Mouse (Mus musculus) embryonic facial prominence, embryonic 12.5 days (tissue): ENCODE results near the gene Gtf2h4. TPM values are rescaled to one million over a fixed set of nuclear protein-coding genes. Genes with fewer than 3 reads are reported as not detected.

Experiments used
- ATAC-seq: fragments of 200-750 bp; cut with Nextera tagmentation; 2 replicates; pipeline ENCODE4 v1.8.0; 2017; ENCODE audit not compliant: insufficient number of reproducible peaks, insufficient read depth, low FRiP score, low TSS enrichment
- H3K27ac ChIP-seq: fragments of 300-500 bp; sonication (generic); 2 replicates; pipeline ENCODE4 v1.5.1; 2016; ENCODE audit warnings: mild to moderate bottlenecking
- H3K27me3 ChIP-seq: fragments of 300-500 bp; sonication (generic); 2 replicates; pipeline ENCODE4 v1.6.1; 2016; ENCODE audit warnings: mild to moderate bottlenecking, moderate library complexity
- H3K36me3 ChIP-seq: fragments of 300-500 bp; sonication (generic); 2 replicates; pipeline ENCODE4 v1.6.1; 2016; ENCODE audit warnings: mild to moderate bottlenecking
- H3K4me1 ChIP-seq: fragments of 300-500 bp; sonication (generic); 2 replicates; pipeline ENCODE4 v1.6.1; 2016
- H3K4me2 ChIP-seq: fragments of 300-500 bp; sonication (generic); replicated peaks from 2 replicates; pipeline ENCODE4 v1.6.1; 2016; ENCODE audit warnings: mild to moderate bottlenecking, moderate library complexity
- H3K4me3 ChIP-seq: fragments of 300-500 bp; sonication (generic); 2 replicates; pipeline ENCODE4 v1.5.1; 2016; ENCODE audit warnings: mild to moderate bottlenecking
- H3K9ac ChIP-seq: fragments of 300-500 bp; sonication (generic); 2 replicates; pipeline ENCODE4 v1.6.1; 2016; ENCODE audit warnings: mild to moderate bottlenecking, moderate library complexity
- H3K9me3 ChIP-seq: fragments of 300-500 bp; sonication (generic); 2 replicates; pipeline ENCODE4 v1.6.1; 2016; ENCODE audit warnings: mild to moderate bottlenecking, moderate library complexity
- whole genome bisulfite sequencing: fragments of 180-500 bp; shearing (Covaris S2); methylation state at CpG from one replicate; pipeline ENCODE4 v1.1.7; 2016; 5-methylcytosine and 5-hydroxymethylcytosine counted together
- polyA plus RNA-seq: library from polyadenylated mRNA; unstranded; fragments of >200 nt; fragmentation: Nextera tagmentation; extraction: Ambion mirVana; gene quantifications from 2 replicates; pipeline ENCODE4 v1.2.1, GENCODE M21; 2016

The Gtf2h4 gene
- polyA plus RNA-seq = 48.6 and 51.5 TPM in 2 replicates

DNA sequence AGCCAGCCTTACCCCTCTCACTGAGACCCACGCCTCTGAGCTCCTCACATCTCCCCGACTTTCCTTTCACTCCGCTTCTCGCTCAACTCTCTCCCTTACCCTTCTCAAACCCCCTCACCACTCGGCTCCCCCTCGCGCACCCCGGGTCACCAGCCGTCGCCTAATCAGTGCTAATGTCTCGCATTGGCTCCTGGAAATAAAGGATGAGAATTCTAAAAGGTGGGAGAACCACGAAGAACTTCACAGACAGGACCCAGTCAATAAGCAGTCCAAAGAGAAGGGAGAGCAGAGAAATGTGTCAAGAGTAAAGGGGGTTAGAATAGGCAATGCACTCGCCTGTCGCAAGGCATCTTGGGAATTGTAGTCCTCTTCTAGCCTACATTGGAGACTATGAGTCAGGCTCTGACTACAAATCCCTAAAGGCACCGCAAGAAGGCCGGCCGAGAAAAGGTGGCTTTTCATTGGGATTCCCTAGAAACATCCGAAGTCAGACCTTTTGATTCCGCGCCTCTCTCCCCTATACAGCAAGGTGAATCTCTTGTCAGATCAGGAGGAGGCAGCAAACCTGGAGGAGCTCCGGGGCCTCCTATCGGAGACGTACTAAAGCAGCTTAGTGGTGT lies at the start of gene Gtf2h4:
Gene Gtf2h4, minus strand, starts transcription at position 324 of the 620 bp plus-strand sequence.
- peak within 1 kb of the TSS; percentile 83 for H3K4me3 ChIP-seq
- H3K27ac ChIP-seq = no peak within 1 kb of the TSS
- no peaks in the 10 kb centered on the region for H3K27me3 ChIP-seq
- peak within 1 kb of the TSS; percentile 71 for H3K4me2 ChIP-seq
- H3K9me3 ChIP-seq = no peaks in the 10 kb centered on the region
- 2% methylated on average over 23 of the region's 23 CpGs for WGBS
- H3K36me3 ChIP-seq = peaks cover 19% of the 10 kb centered on the region
- H3K4me1 ChIP-seq = peaks cover 6% of the 10 kb centered on the region; the same call in 1 of the 2 replicates
- ATAC-seq = peak; percentile 91
- peak within 1 kb of the TSS; percentile 81 for H3K9ac ChIP-seq

DNA sequence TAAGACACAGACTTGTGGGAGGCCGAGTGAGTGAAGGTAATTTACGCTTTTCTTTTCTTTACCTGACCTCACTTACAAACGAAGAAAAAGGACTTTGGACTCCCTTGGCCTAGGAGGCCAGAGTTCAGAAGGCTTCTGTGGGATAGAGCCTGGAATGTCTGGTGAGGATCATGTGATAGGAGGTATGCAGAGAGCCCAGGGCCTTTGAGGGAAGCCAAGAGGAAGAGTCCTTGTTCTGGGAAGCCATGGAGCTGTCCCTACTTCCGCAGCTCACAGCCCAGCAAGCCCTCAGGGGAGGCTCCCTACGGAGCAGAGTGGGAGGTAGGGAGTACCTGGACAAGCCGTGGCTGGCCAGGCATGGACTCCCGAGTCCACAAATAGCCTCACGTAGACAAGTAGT lies 48.1 kb upstream of the Gtf2h4 start:
- WGBS = 58% methylated on average over 8 of the region's 8 CpGs
- H3K9me3 ChIP-seq = no peaks in the 10 kb centered on the region

DNA sequence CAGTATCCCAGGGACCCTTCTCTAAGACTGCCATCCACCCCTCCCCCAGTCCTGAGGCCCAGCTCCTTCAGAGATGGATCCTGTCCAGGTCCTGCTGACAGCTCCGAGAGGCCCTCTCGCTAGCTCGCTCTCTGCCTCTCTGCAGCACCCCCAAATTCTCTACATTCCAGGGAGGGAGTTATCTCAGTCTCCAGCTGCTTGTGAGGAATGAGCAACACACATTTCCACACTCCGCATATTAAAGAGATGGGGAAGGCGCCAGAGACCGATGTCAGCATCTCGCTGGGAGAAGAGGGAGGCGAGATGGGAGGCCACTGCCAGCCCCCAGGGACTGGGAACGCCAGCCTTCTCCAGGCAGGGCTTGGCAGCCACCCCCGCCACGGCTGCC lies 46.8 kb upstream of the Gtf2h4 start:
- H3K4me1 ChIP-seq = peaks cover 8% of the 10 kb centered on the region
- H3K4me3 ChIP-seq = no peak overlapping the region
- peak overlapping the region; percentile 7; the same call in 1 of the 2 replicates for H3K4me2 ChIP-seq
- H3K9me3 ChIP-seq = no peaks in the 10 kb centered on the region
- H3K9ac ChIP-seq = no peak overlapping the region
- H3K27me3 ChIP-seq = no peaks in the 10 kb centered on the region
- no peaks in the 10 kb centered on the region for H3K36me3 ChIP-seq
- 7% methylated on average over 11 of the region's 11 CpGs for WGBS
- no peak overlapping the region; the same call in 1 of the 2 replicates for H3K27ac ChIP-seq
- no peak for ATAC-seq

More for the DNA sequence above, 48.1 kb upstream of the Gtf2h4 start:
- Histone ChIP-seq H3K9ac (no peak overlapping the region), H3K4me3 (no peak overlapping the region), H3K4me1 (peaks cover 8% of the 10 kb centered on the region), H3K27me3 (no peaks in the 10 kb centered on the region), H3K4me2 (no peak overlapping the region), H3K27ac (no peak overlapping the region), H3K36me3 (no peaks in the 10 kb centered on the region)
- ATAC-seq = no peak

DNA sequence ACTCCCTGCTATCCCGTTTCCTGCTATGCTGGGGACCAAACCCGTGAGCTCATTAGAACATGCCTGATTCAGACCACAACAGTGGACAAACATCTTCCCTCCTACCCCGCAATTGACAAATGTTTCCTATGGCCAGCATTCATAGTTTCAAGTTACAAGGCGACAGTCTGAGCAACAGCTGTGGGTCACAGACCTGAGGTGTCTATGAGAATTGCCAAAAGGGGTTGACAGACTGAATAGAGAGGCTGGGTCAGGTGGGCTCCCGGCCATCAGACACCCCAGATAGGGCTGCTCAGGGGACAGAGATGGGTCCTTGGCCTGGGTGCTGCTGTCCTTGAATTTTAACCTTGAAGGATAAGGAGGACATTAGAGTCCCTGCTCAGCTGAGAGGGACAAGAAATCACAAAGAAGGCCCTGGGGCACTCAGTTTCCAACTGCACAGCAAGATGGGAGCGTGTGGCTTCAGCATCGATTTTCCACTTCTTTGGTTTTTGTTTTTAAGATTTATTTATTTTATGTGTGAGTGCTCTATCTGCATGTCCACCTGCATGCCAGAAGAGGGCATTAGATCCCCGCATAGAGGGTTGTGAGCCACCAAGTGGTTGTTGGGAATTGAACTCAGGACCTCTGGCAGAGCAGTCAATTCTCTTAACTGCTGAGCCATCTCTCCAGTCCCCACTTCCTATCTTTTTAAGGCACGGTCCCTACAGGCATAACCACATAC lies 46.2 kb upstream of the Gtf2h4 start:
- Histone ChIP-seq H3K27me3 (no peaks in the 10 kb centered on the region), H3K4me2 (peak overlapping the region; percentile 7; the same call in 1 of the 2 replicates), H3K27ac (no peak overlapping the region), H3K4me3 (no peak overlapping the region), H3K9ac (no peak overlapping the region), H3K9me3 (no peaks in the 10 kb centered on the region), H3K36me3 (no peaks in the 10 kb centered on the region), H3K4me1 (peaks cover 8% of the 10 kb centered on the region)
- 51% methylated on average over 9 of the region's 9 CpGs for WGBS
- 0 out of 2 replicates have a peak, but pooled peaks have one; percentile 19 for ATAC-seq

DNA sequence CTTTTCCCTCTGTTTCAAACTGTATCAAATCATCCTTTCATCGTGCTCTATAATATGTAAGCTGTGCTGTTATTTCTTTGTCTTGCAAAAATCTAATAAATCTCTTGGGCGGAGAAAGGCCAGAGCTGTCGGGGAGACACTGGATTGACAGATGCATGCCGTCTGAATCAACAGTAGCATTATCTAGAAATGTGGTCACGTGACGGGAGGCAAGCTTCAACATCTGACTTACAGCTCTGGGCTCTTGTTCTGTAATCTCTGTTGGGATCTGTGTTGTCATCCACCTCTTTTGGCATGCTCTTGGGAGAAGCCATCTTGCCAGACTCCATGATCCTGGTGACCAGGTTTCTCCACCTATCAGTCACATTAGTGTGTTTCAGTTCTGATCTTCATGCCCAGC lies 43.5 kb upstream of the Gtf2h4 start:
- Histone ChIP-seq H3K9me3 (no peaks in the 10 kb centered on the region), H3K9ac (no peak overlapping the region), H3K4me1 (peaks cover 8% of the 10 kb centered on the region), H3K4me2 (no peak overlapping the region), H3K27ac (no peak overlapping the region), H3K27me3 (no peaks in the 10 kb centered on the region), H3K4me3 (no peak overlapping the region), H3K36me3 (no peaks in the 10 kb centered on the region)
- WGBS = 92% methylated on average over 6 of the region's 6 CpGs
- no peak for ATAC-seq

DNA sequence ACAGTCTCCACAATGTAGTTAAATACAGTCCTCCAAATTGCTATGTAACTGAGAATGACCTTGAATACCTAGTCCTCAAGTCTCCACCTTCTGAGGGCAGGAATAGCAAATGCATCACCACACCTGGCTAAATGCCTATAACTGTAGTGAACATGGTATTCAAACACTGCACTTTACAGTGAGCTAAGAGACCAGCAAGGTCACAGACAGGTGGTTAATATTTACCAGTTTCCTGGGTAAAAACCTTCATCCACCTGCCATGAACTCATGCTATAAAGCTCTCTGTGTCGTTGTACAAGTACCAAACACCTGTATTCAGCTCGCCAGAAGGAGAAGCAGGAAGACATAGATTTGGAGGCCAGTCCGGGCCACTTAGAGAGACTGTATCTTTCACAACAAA lies 42.6 kb upstream of the Gtf2h4 start:
- WGBS = 85% methylated on average over 3 of the region's 3 CpGs
- no peak overlapping the region for H3K4me2 ChIP-seq
- no peaks in the 10 kb centered on the region for H3K9me3 ChIP-seq
- no peaks in the 10 kb centered on the region for H3K27me3 ChIP-seq
- no peak overlapping the region for H3K9ac ChIP-seq
- H3K27ac ChIP-seq = no peak overlapping the region
- no peak overlapping the region for H3K4me3 ChIP-seq
- no peaks in the 10 kb centered on the region for H3K36me3 ChIP-seq
- H3K4me1 ChIP-seq = peaks cover 11% of the 10 kb centered on the region
- ATAC-seq = no peak

DNA sequence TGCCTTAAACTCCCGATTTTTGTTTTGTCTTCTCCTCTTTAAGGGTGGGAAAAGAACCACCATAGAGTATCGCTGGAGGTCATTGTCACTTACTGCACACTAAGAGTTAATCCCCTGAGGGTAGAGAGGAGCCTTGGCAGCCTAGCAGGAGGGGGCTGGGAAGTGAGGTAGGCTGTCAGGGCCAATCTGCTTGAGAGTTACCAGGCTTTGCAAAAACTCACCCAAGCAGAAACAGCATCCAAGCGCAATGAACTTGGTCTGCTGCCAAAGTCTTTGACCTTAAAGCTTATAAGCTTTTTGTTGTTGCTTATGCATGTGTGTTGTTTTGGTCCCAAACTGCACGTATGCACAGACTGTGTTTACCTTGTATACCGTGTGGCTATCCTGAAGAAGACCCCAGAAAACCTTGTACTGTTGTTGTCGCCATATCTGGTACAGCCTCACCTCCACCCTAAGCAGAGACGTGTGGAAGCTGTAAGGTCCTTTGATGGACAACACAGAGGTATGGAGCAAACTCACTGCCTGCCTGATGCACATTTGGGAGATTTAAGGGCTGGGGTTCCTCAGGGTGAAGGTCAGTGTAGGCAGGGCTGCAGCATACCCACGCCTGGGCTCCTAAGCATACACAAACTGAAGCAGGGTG lies 37.3 kb upstream of the Gtf2h4 start:
- Histone ChIP-seq H3K9me3 (no peaks in the 10 kb centered on the region), H3K9ac (no peak overlapping the region), H3K27me3 (no peaks in the 10 kb centered on the region), H3K4me3 (no peak overlapping the region), H3K4me2 (peak overlapping the region; percentile 3; the same call in 1 of the 2 replicates), H3K36me3 (no peaks in the 10 kb centered on the region), H3K4me1 (peaks cover 15% of the 10 kb centered on the region), H3K27ac (peak overlapping the region; percentile 65)
- 33% methylated on average over 8 of the region's 8 CpGs for WGBS
- peak; percentile 82 for ATAC-seq

DNA sequence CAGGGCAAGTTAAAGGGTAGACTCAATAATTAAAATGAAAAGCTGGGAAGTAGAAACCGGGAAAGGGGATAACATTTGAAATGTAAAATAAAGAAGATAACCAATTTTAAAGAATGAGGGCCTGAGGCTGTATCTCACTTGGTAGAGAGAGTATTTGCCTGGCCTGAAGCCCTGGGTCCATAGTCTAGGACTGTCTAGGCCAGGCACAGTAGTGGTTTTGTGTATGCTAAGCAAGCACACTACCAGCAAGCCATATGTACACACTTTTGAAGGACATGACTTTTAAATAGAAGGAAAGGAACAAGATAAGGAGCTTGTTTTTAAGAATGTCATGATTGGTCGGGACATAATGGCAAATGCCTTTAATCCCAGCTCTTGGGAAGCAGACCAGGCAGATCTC lies 35.1 kb upstream of the Gtf2h4 start:
- Histone ChIP-seq H3K9me3 (no peaks in the 10 kb centered on the region), H3K4me2 (no peak overlapping the region), H3K4me3 (no peak overlapping the region), H3K27me3 (no peaks in the 10 kb centered on the region), H3K27ac (no peak overlapping the region), H3K9ac (no peak overlapping the region), H3K36me3 (no peaks in the 10 kb centered on the region), H3K4me1 (peaks cover 29% of the 10 kb centered on the region)
- ATAC-seq = no peak
- WGBS = 76% methylated on average over 2 of the region's 2 CpGs

DNA sequence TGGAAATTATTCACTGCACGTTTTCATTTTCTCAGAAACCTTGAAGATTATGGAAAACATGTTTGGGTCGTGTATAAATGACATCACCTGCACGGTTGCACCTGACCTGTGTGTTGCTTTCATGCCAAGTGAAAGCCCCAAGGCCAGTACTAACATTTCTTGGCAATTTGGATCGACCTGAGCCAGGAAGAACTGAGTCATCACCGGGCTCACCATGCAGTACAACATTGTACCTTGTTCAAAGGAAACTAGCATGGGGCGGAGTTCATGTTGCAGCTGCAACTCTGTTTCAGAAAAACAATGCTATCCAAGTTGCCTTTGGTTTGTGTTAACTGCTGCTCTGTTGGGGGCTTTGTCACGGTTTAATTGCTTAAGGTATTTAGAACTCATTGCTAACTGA lies 34.4 kb upstream of the Gtf2h4 start:
- 61% methylated on average over 7 of the region's 7 CpGs for WGBS
- Histone ChIP-seq H3K27ac (no peak overlapping the region), H3K9me3 (no peaks in the 10 kb centered on the region), H3K36me3 (no peaks in the 10 kb centered on the region), H3K4me1 (peaks cover 33% of the 10 kb centered on the region), H3K27me3 (no peaks in the 10 kb centered on the region), H3K9ac (no peak overlapping the region), H3K4me2 (no peak overlapping the region), H3K4me3 (no peak overlapping the region)
- no peak for ATAC-seq

DNA sequence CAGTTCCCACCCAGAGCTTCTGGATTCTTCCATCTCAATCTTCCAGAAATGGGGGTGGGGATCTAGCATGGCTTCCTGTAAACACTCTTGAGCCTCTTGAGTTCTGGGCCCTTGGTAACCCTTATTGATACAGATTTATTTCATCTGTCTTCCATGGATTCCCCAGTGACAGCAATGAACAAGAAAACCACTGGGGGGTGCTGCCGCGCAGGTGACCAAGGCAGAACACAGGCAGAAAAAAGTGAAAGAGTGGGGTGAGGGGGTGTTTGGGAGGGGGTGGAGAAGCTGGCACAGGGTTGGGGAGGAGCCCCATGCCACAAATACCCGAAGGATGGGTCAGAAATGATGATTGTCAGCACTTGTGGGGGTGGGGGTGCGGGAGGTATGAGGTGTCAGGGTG lies 32.3 kb upstream of the Gtf2h4 start:
- Histone ChIP-seq H3K9ac (no peak overlapping the region), H3K4me3 (no peak overlapping the region), H3K4me1 (peaks cover 45% of the 10 kb centered on the region), H3K4me2 (no peak overlapping the region), H3K27ac (no peak overlapping the region), H3K27me3 (peaks cover 4% of the 10 kb centered on the region; the same call in 1 of the 2 replicates), H3K9me3 (no peaks in the 10 kb centered on the region), H3K36me3 (no peaks in the 10 kb centered on the region)
- ATAC-seq = no peak
- 18% methylated on average over 4 of the region's 4 CpGs for WGBS

DNA sequence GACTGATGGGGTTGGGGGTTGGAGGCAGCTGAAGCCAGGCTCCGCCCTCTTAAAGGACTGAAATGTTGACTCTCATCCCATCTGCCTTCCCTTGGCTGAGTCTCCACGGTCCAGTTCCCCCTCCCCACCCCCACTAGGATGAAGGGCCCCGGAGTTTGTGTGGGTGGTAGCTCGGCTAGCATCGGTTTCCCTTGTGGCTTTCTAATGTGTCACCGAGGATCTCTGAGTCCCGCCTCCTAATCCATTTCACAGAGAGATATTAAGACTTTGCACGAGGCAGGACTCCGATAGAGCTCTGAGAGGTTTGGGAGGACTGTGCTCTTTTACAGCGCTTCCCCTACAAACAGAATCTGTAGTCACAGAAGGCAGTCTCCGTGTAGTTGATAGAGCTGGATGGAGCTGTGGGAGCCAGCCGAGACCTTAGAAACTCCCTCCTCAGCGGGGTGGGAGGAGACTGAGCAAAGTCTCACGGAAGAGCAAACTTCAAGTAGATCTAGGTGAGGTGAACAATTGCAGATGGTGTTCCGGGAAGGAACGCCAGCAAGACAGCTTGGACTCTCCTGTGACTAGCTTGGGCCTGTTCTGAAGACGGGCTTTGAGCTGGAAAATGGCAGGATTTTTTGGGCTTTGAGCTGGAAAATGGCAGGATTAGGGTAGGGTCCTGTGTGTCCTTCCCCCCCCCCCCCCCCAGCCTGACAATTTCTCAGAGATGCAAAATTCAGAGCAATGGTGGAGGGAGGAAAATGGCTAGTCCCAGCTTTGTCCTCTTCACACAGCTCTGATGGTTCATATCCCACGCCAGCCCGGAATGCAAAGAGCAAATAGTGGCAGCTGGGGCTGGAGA lies 31.3 kb upstream of the Gtf2h4 start, which contains the start of gene Ddr1:
Gene Ddr1, minus strand, starts transcription at position 1 of the 844 bp plus-strand sequence.
- peaks cover 6% of the 10 kb centered on the region; the same call in 1 of the 2 replicates for H3K27me3 ChIP-seq
- H3K4me1 ChIP-seq = peaks cover 38% of the 10 kb centered on the region
- no peaks in the 10 kb centered on the region for H3K36me3 ChIP-seq
- no peaks in the 10 kb centered on the region for H3K9me3 ChIP-seq
- ATAC-seq = no peak
- H3K9ac ChIP-seq = peak within 1 kb of the TSS; percentile 38
- 9% methylated on average over 19 of the region's 19 CpGs for WGBS
- peak within 1 kb of the TSS; percentile 37 for H3K4me3 ChIP-seq
- peak within 1 kb of the TSS; percentile 89 for H3K27ac ChIP-seq
- peak within 1 kb of the TSS; percentile 45 for H3K4me2 ChIP-seq
